Mouse (Mus musculus): ENCODE measurements around the gene Agap2. TPM values are rescaled to one million over a fixed set of nuclear protein-coding genes. Genes with fewer than 3 reads are reported as not detected.
"Not testable (repeated sequence)": the region's sequence is repeated elsewhere in the genome, so short reads cannot be mapped to it uniquely, and the experiment has no call there.

Agap2 gene
- polyA plus RNA-seq, 1 experiment from 2014 or later: 0.32 TPM

GRCm38 (mm10) chr10:127070190-127071121 lies 4.6 kb upstream of the Agap2 start, which contains the start of gene Tspan31:
Gene Tspan31 (minus strand): TSS chr10:127070264.
- peak; percentile 90 for ATAC-seq (replicated peaks; ENCODE audit: extremely low read depth, insufficient read depth, low FRiP score)
- H3K9ac ChIP-seq (ENCODE audit: low read length): peak within 1 kb of the TSS; percentile 80
- peaks cover 5% of the 10 kb centered on the region for H3K27me3 ChIP-seq (ENCODE audit: control insufficient read depth, insufficient read depth, low read length)
- H3K36me3 ChIP-seq (ENCODE audit: control insufficient read depth, insufficient read depth): peaks cover 30% of the 10 kb centered on the region
- H3K4me2 ChIP-seq (ENCODE audit: low read depth, low read length): peak within 1 kb of the TSS; percentile 97
- peak within 1 kb of the TSS; percentile 88 for H3K27ac ChIP-seq (ENCODE audit: low read length)
- H3K4me3 ChIP-seq (ENCODE audit: low read length): peak within 1 kb of the TSS; percentile 76
- 2% methylated on average over 36 of the region's 36 CpGs for WGBS
- no peaks in the 10 kb centered on the region for H3K9me3 ChIP-seq (replicated peaks; ENCODE audit: control insufficient read depth, low read length)
- peaks cover 17% of the 10 kb centered on the region for H3K4me1 ChIP-seq (ENCODE audit: control insufficient read depth, insufficient read depth, low read length)

- Histone ChIP-seq H3K27me3 (ENCODE audit: control insufficient read depth, insufficient read depth, low read length) (peaks cover 9% of the 10 kb centered on the region), H3K27ac (ENCODE audit: low read length) (no peak overlapping the region), H3K4me1 (ENCODE audit: control insufficient read depth, insufficient read depth, low read length) (peaks cover 17% of the 10 kb centered on the region), H3K4me3 (ENCODE audit: low read length) (peak overlapping the region; percentile 76), H3K36me3 (ENCODE audit: control insufficient read depth, insufficient read depth) (peaks cover 23% of the 10 kb centered on the region), H3K9ac (ENCODE audit: low read length) (peak overlapping the region; percentile 78), H3K4me2 (ENCODE audit: low read depth, low read length) (peak overlapping the region; percentile 97), H3K9me3 (replicated peaks; ENCODE audit: control insufficient read depth, low read length) (no peaks in the 10 kb centered on the region)
- ATAC-seq (replicated peaks; ENCODE audit: extremely low read depth, insufficient read depth, low FRiP score): no peak
- WGBS: 69% methylated on average over 9 of the region's 9 CpGs
Observed at GRCm38 (mm10) chr10:127071203-127071602, 3.9 kb upstream of the Agap2 start.

- peaks cover 18% of the 10 kb centered on the region for H3K27me3 ChIP-seq (ENCODE audit: control insufficient read depth, insufficient read depth, low read length)
- H3K9me3 ChIP-seq (replicated peaks; ENCODE audit: control insufficient read depth, low read length); ATAC-seq (replicated peaks; ENCODE audit: extremely low read depth, insufficient read depth, low FRiP score); H3K4me3 ChIP-seq (ENCODE audit: low read length); H3K9ac ChIP-seq (ENCODE audit: low read length); H3K27ac ChIP-seq (ENCODE audit: low read length); H3K4me2 ChIP-seq (ENCODE audit: low read depth, low read length): not testable (repeated sequence)
- peaks cover 12% of the 10 kb centered on the region for H3K36me3 ChIP-seq (ENCODE audit: control insufficient read depth, insufficient read depth)
- 92% methylated on average over 4 of the region's 4 CpGs for WGBS
- peaks cover 17% of the 10 kb centered on the region for H3K4me1 ChIP-seq (ENCODE audit: control insufficient read depth, insufficient read depth, low read length)
Observed at GRCm38 (mm10) chr10:127072270-127072669, 2.8 kb upstream of the Agap2 start.

- H3K4me1 ChIP-seq (ENCODE audit: control insufficient read depth, insufficient read depth, low read length): peaks cover 17% of the 10 kb centered on the region
- WGBS: 79% methylated on average over 2 of the region's 2 CpGs
- not testable (repeated sequence) for H3K36me3 ChIP-seq (ENCODE audit: control insufficient read depth, insufficient read depth); H3K4me2 ChIP-seq (ENCODE audit: low read depth, low read length); H3K9ac ChIP-seq (ENCODE audit: low read length); H3K27ac ChIP-seq (ENCODE audit: low read length); ATAC-seq (replicated peaks; ENCODE audit: extremely low read depth, insufficient read depth, low FRiP score); H3K4me3 ChIP-seq (ENCODE audit: low read length); H3K9me3 ChIP-seq (replicated peaks; ENCODE audit: control insufficient read depth, low read length)
- H3K27me3 ChIP-seq (ENCODE audit: control insufficient read depth, insufficient read depth, low read length): peaks cover 24% of the 10 kb centered on the region
Observed at GRCm38 (mm10) chr10:127072969-127073368, 2.1 kb upstream of the Agap2 start.

- Histone ChIP-seq H3K9me3 (replicated peaks; ENCODE audit: control insufficient read depth, low read length) (no peaks in the 10 kb centered on the region), H3K36me3 (ENCODE audit: control insufficient read depth, insufficient read depth) (no peaks in the 10 kb centered on the region), H3K4me1 (ENCODE audit: control insufficient read depth, insufficient read depth, low read length) (peaks cover 14% of the 10 kb centered on the region), H3K27ac (ENCODE audit: low read length) (no peak overlapping the region), H3K4me2 (ENCODE audit: low read depth, low read length) (no peak overlapping the region), H3K4me3 (ENCODE audit: low read length) (no peak overlapping the region), H3K9ac (ENCODE audit: low read length) (no peak overlapping the region), H3K27me3 (ENCODE audit: control insufficient read depth, insufficient read depth, low read length) (peaks cover 35% of the 10 kb centered on the region)
- ATAC-seq (replicated peaks; ENCODE audit: extremely low read depth, insufficient read depth, low FRiP score): no peak
- 85% methylated on average over 1 of the region's 1 CpGs for WGBS
Observed at GRCm38 (mm10) chr10:127073981-127074380, 1.1 kb upstream of the Agap2 start.

- ATAC-seq (replicated peaks; ENCODE audit: extremely low read depth, insufficient read depth, low FRiP score): no peak
- peak overlapping the region; percentile 33 for H3K4me3 ChIP-seq (ENCODE audit: low read length)
- no peak overlapping the region for H3K9ac ChIP-seq (ENCODE audit: low read length)
- no peaks in the 10 kb centered on the region for H3K36me3 ChIP-seq (ENCODE audit: control insufficient read depth, insufficient read depth)
- no peaks in the 10 kb centered on the region for H3K9me3 ChIP-seq (replicated peaks; ENCODE audit: control insufficient read depth, low read length)
- no peak overlapping the region for H3K27ac ChIP-seq (ENCODE audit: low read length)
- peaks cover 17% of the 10 kb centered on the region for H3K4me1 ChIP-seq (ENCODE audit: control insufficient read depth, insufficient read depth, low read length)
- 62% methylated on average over 8 of the region's 8 CpGs for WGBS
- H3K27me3 ChIP-seq (ENCODE audit: control insufficient read depth, insufficient read depth, low read length): peaks cover 51% of the 10 kb centered on the region
- peak overlapping the region; percentile 3 for H3K4me2 ChIP-seq (ENCODE audit: low read depth, low read length)
Observed at GRCm38 (mm10) chr10:127075651-127076050, 567 bp downstream of the Agap2 start.

- no peak overlapping the region for H3K9ac ChIP-seq (ENCODE audit: low read length)
- WGBS: 23% methylated on average over 4 of the region's 4 CpGs
- H3K4me3 ChIP-seq (ENCODE audit: low read length): no peak overlapping the region
- no peak for ATAC-seq (replicated peaks; ENCODE audit: extremely low read depth, insufficient read depth, low FRiP score)
- H3K27ac ChIP-seq (ENCODE audit: low read length): no peak overlapping the region
- H3K4me2 ChIP-seq (ENCODE audit: low read depth, low read length): peak overlapping the region; percentile 3; the same call in 1 of the 2 replicates
- peaks cover 56% of the 10 kb centered on the region for H3K27me3 ChIP-seq (ENCODE audit: control insufficient read depth, insufficient read depth, low read length)
- peaks cover 13% of the 10 kb centered on the region for H3K4me1 ChIP-seq (ENCODE audit: control insufficient read depth, insufficient read depth, low read length)
- H3K36me3 ChIP-seq (ENCODE audit: control insufficient read depth, insufficient read depth): no peaks in the 10 kb centered on the region
- H3K9me3 ChIP-seq (replicated peaks; ENCODE audit: control insufficient read depth, low read length): no peaks in the 10 kb centered on the region
Observed at GRCm38 (mm10) chr10:127076082-127076481, 998 bp downstream of the Agap2 start.

- H3K4me2 ChIP-seq (ENCODE audit: low read depth, low read length): no peak overlapping the region
- H3K4me1 ChIP-seq (ENCODE audit: control insufficient read depth, insufficient read depth, low read length): peaks cover 12% of the 10 kb centered on the region
- no peak for ATAC-seq (replicated peaks; ENCODE audit: extremely low read depth, insufficient read depth, low FRiP score)
- H3K9ac ChIP-seq (ENCODE audit: low read length): no peak overlapping the region
- H3K9me3 ChIP-seq (replicated peaks; ENCODE audit: control insufficient read depth, low read length): no peaks in the 10 kb centered on the region
- no peaks in the 10 kb centered on the region for H3K36me3 ChIP-seq (ENCODE audit: control insufficient read depth, insufficient read depth)
- WGBS: 5% methylated on average over 10 of the region's 10 CpGs
- H3K27me3 ChIP-seq (ENCODE audit: control insufficient read depth, insufficient read depth, low read length): peaks cover 62% of the 10 kb centered on the region
- H3K27ac ChIP-seq (ENCODE audit: low read length): no peak overlapping the region
- H3K4me3 ChIP-seq (ENCODE audit: low read length): no peak overlapping the region
Observed at GRCm38 (mm10) chr10:127077515-127077914, 2.4 kb downstream of the Agap2 start.

GRCm38 (mm10) chr10:127078001-127078676 lies 3.1 kb downstream of the Agap2 start:
- no peak overlapping the region; the same call in 1 of the 2 replicates for H3K4me3 ChIP-seq (ENCODE audit: low read length)
- no peaks in the 10 kb centered on the region for H3K36me3 ChIP-seq (ENCODE audit: control insufficient read depth, insufficient read depth)
- no peak overlapping the region for H3K9ac ChIP-seq (ENCODE audit: low read length)
- H3K27ac ChIP-seq (ENCODE audit: low read length): no peak overlapping the region
- peaks cover 67% of the 10 kb centered on the region for H3K27me3 ChIP-seq (ENCODE audit: control insufficient read depth, insufficient read depth, low read length)
- peaks cover 12% of the 10 kb centered on the region for H3K4me1 ChIP-seq (ENCODE audit: control insufficient read depth, insufficient read depth, low read length)
- ATAC-seq (replicated peaks; ENCODE audit: extremely low read depth, insufficient read depth, low FRiP score): no peak
- H3K9me3 ChIP-seq (replicated peaks; ENCODE audit: control insufficient read depth, low read length): no peaks in the 10 kb centered on the region
- H3K4me2 ChIP-seq (ENCODE audit: low read depth, low read length): peak overlapping the region; percentile 66; the same call in 1 of the 2 replicates
- 6% methylated on average over 12 of the region's 12 CpGs for WGBS

Data from heart, embryonic 16.5 days (tissue).